9 mouse cellular contexts compared by ENCODE assay signal in genomic region chr11:94281199-94282181, GRCm38 (mm10). TPM values are rescaled to one million over a fixed set of nuclear protein-coding genes. Genes with fewer than 3 reads are reported as not detected.
DNase-seq lines count a peak whose midpoint lies in the region; ATAC-seq lines count a peak whose summit lies in the region.
"Had no signal": no experiment of that assay in that cellular context is flagged by ENCODE, and none has a peak within 500 bp of the region (broad histone marks: within the 10 kb centered on the region; RNA-seq: fewer than 3 reads in every experiment).

Gene Gm21885 (plus strand): TSS chr11:94281873.

- no peaks in the 10 kb centered on the region for H3K9me3 ChIP-seq in embryonic facial prominence, embryonic 10.5 days

- ATAC-seq in megakaryocyte progenitor cell, adult 5-6 weeks (replicated peaks; ENCODE audit: poor library complexity), result peak; percentile 15; the same call in 1 of the 2 replicates
- ATAC-seq: Patski had no signal

- H3K27me3 ChIP-seq in embryonic facial prominence, embryonic 10.5 days (replicated peaks; ENCODE audit: low read depth, poor library complexity, severe bottlenecking), result 0 out of 2 replicates have a peak, but pooled peaks cover under 1% of the 10 kb centered on the region
- H3K27me3 ChIP-seq: Patski had no signal

- H3K4me1 ChIP-seq in embryonic facial prominence, embryonic 10.5 days, result peaks cover 15% of the 10 kb centered on the region

- H3K4me3 ChIP-seq in embryonic facial prominence, embryonic 10.5 days, result 0 out of 2 replicates have a peak within 1 kb of the TSS, but pooled peaks have one; percentile 2

- no peak within 1 kb of the TSS for H3K27ac ChIP-seq in embryonic facial prominence, embryonic 10.5 days (replicated peaks)

- peaks cover 40% of the 10 kb centered on the region for H3K36me3 ChIP-seq in embryonic facial prominence, embryonic 10.5 days (replicated peaks)

- intact Hi-C loops in heart, postnatal 10 days (cut with DNase I), result no loop called here

- 88% methylated on average over 11 of the region's 11 CpGs for WGBS in embryonic facial prominence, embryonic 10.5 days

- peak; percentile 30 for DNase-seq in layer of hippocampus, adult 11-12 months (ENCODE audit: low spot score)
- no peak for DNase-seq in layer of hippocampus, postnatal 36 days
- DNase-seq in embryonic facial prominence, embryonic 10.5 days (ENCODE audit: low spot score), result no peak
- DNase-seq in heart, postnatal 10 days, result peak; percentile 64 to 74
- no peak for DNase-seq in B cell, adult 2 months
- DNase-seq in ovary, postnatal 14 days (ENCODE audit: low spot score), result no peak
- DNase-seq: lung, postnatal 36 days had no signal

RNA-seq across cellular contexts. Expression of gene Gm21885, which starts in this region (rescaled TPM):
- total RNA-seq in layer of hippocampus, postnatal 36 days (2021), result not detected
- polyA plus RNA-seq in embryonic facial prominence, embryonic 10.5 days (2016; fragmentation: Nextera tagmentation; extraction: Ambion mirVana), result 0.39 TPM in 1 of 2 replicates, not detected in the other
- total RNA-seq in heart, postnatal 10 days (2021), result not detected
- total RNA-seq in megakaryocyte progenitor cell, adult 5-6 weeks (2015), result not detected in 2 replicates
- total RNA-seq in megakaryocyte progenitor cell, adult 5-6 weeks (2017), result not detected in 2 replicates
- polyA plus RNA-seq: Patski had no signal

Comparison
In these comparisons a context has a peak if more than half of its experiments do, and no peak if none do; other contexts are left out.
1. Peak in DNase-seq in heart, postnatal 10 days; RNA of the gene not detected or under 1 TPM.
2. Peak in ATAC-seq in megakaryocyte progenitor cell, adult 5-6 weeks; RNA of the gene not detected or under 1 TPM.